8 mouse cellular contexts compared by ENCODE assay signal in the genomic region with DNA sequence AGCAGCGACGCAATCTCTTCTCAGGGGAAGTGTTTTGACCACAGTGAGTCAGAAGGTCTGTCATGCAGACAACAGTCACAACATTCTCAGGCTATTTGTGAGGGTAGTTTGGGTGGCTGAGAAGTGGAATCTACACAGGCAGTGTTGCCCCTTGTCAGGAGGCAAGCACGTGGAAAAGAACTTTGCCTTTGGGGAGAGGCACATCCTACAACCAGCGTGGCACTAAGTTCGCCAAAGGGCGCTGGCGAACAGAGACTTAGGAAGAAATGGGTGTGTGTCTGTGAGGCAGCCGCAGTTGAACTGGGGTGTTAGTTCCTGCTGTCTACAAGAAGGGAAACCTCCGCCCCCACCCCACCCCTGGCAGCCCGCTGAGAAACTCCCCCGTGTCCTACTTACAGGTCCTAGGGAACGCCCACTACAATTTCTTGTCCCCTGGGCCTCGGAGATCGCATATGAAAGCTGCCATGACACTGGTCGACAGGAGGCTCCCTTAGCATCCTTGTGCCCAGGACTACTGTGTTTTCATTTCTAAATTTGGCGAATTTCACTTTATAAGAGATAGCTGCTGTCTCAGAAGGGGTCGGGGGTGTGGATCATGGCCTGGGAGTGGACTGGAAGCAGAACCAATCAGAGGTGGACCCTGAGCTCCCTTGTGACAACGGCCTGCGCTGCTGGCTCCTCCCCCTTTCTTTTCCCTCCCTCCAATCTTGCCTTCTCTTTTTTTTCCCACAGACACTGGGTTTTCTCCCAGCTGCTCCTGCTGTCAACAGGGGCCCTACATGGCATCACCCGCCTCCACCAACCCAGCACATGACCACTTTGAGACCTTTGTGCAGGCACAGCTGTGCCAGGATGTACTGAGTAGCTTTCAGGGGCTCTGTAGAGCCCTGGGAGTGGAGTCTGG. TPM values are rescaled to one million over a fixed set of nuclear protein-coding genes. Genes with fewer than 3 reads are reported as not detected.
DNase-seq lines count a peak whose midpoint lies in the region; ATAC-seq and TF ChIP-seq lines count a peak whose summit lies in the region.

No protein-coding gene starts in this region.

- peak; percentile 70 for ATAC-seq in forebrain, embryonic 15.5 days (replicated peaks)
- ATAC-seq in lung, embryonic 14.5 days (ENCODE audit: insufficient read depth), result peak; percentile 80
- ATAC-seq in neutrophil, adult 5-6 weeks (ENCODE audit: extremely low read depth, insufficient number of reproducible peaks, low FRiP score, poor library complexity, severe bottlenecking), result peak; percentile 55

- H3K4me3 ChIP-seq in forebrain, embryonic 15.5 days, result peak overlapping the region; percentile 58
- peak overlapping the region; percentile 63 for H3K4me3 ChIP-seq in lung, embryonic 14.5 days (ENCODE audit: low read depth, low read length)

- peak; percentile 82 for DNase-seq in CD4-positive helper T cell, adult 2 months (ENCODE audit: low read depth, low spot score)
- DNase-seq in adrenal gland, adult 8-10 months, result peak; percentile 35
- DNase-seq in heart, postnatal 36 days, result peak; percentile 61 to 74
- DNase-seq in layer of hippocampus, adult 8-10 months (ENCODE audit: low spot score in 2 of 2), result peak; percentile 31 to 56
- DNase-seq in lung, embryonic 14.5 days, result peak; percentile 87
- peak; percentile 75 for DNase-seq in thymus, postnatal 25 days

- H3K4me1 ChIP-seq in forebrain, embryonic 15.5 days, result peaks cover 21% of the 10 kb centered on the region
- peaks cover 12% of the 10 kb centered on the region for H3K4me1 ChIP-seq in lung, embryonic 14.5 days (ENCODE audit: insufficient read depth)

- 2% methylated on average over 20 of the region's 20 CpGs for WGBS in forebrain, embryonic 15.5 days
- WGBS in lung, embryonic 14.5 days, result 2% methylated on average over 20 of the region's 20 CpGs

- peak overlapping the region; percentile 55 for H3K9ac ChIP-seq in forebrain, embryonic 15.5 days (replicated peaks)
- H3K9ac ChIP-seq in lung, embryonic 14.5 days, result peak overlapping the region; percentile 76

- intact Hi-C loops in heart, postnatal 36 days (cut with DNase I), result loop anchor here (2.0 kb wide), 1 partner anchor 25 kb away; no protein-coding TSS in a partner anchor

- TF ChIP-seq CTCF in lung, embryonic 14.5 days (IDR thresholded peaks at IDR 0.05; ENCODE audit: low read depth), result no peak

- peaks cover 2% of the 10 kb centered on the region; the same call in 1 of the 2 replicates for H3K36me3 ChIP-seq in forebrain, embryonic 15.5 days
- H3K36me3 ChIP-seq in lung, embryonic 14.5 days (ENCODE audit: insufficient read depth), result peaks cover 35% of the 10 kb centered on the region

- H3K9me3 ChIP-seq in forebrain, embryonic 15.5 days, result no peaks in the 10 kb centered on the region
- H3K9me3 ChIP-seq in lung, embryonic 14.5 days (ENCODE audit: low read depth, low read length), result no peaks in the 10 kb centered on the region

- H3K27ac ChIP-seq in forebrain, embryonic 15.5 days (replicated peaks), result peak overlapping the region; percentile 80
- peak overlapping the region; percentile 95 for H3K27ac ChIP-seq in lung, embryonic 14.5 days (ENCODE audit: low read depth)

- H3K4me2 ChIP-seq in forebrain, embryonic 15.5 days (replicated peaks), result peak overlapping the region; percentile 76
- H3K4me2 ChIP-seq in lung, embryonic 14.5 days, result peak overlapping the region; percentile 83

- H3K27me3 ChIP-seq in forebrain, embryonic 15.5 days, result no peaks in the 10 kb centered on the region
- no peaks in the 10 kb centered on the region for H3K27me3 ChIP-seq in lung, embryonic 14.5 days (ENCODE audit: insufficient read depth, low read length)

RNA-seq across cellular contexts. Expression of a gene that starts 1.4 kb away (rescaled TPM):
- 10 to 100 TPM in 2 of 4 experiments, 1 to 10 TPM in 2; 8.5 to 22.8 (median 13.3) TPM for total RNA-seq in adrenal gland, adult 8-10 months (2022)
- 39.9 and 42.0 TPM in 2 replicates for polyA plus RNA-seq in forebrain, embryonic 15.5 days (2015; fragmentation: Nextera tagmentation; extraction: Ambion mirVana)
- 10 to 100 TPM; 14.5 to 15.8 TPM for total RNA-seq in heart, postnatal 36 days (2021)
- total RNA-seq in layer of hippocampus, adult 8-10 months (2022), result 10 to 100 TPM; 16.4 to 33.5 (median 24.9) TPM
- 75.1 and 78.7 TPM in 2 replicates for polyA plus RNA-seq in lung, embryonic 14.5 days (2014; fragmentation: Nextera tagmentation; extraction: Ambion mirVana)
- 255 and 263 TPM in 2 replicates for total RNA-seq in neutrophil, adult 5-6 weeks (2017)

RNA-seq across cellular contexts. Expression of a gene that starts 12.6 kb away (rescaled TPM):
- 10 to 100 TPM; 21.8 to 40.9 (median 32.5) TPM for total RNA-seq in adrenal gland, adult 8-10 months (2022)
- polyA plus RNA-seq in forebrain, embryonic 15.5 days (2015; fragmentation: Nextera tagmentation; extraction: Ambion mirVana), result 36.6 and 38.2 TPM in 2 replicates
- 10 to 100 TPM; 42.8 to 45.3 TPM for total RNA-seq in heart, postnatal 36 days (2021)
- 10 to 100 TPM; 15.2 to 20.7 (median 19.1) TPM for total RNA-seq in layer of hippocampus, adult 8-10 months (2022)
- 61.4 and 62.4 TPM in 2 replicates for polyA plus RNA-seq in lung, embryonic 14.5 days (2014; fragmentation: Nextera tagmentation; extraction: Ambion mirVana)
- 24.4 and 25.5 TPM in 2 replicates for total RNA-seq in neutrophil, adult 5-6 weeks (2017)

RNA-seq across cellular contexts. Expression of a gene that starts 12.7 kb away (rescaled TPM):
- 1 to 10 TPM in 2 of 4 experiments, under 1 TPM in 1, not detected in 1; 0.77 to 1.7 (median 1.4) TPM for total RNA-seq in adrenal gland, adult 8-10 months (2022)
- 1.5 and 3.3 TPM in 2 replicates for polyA plus RNA-seq in forebrain, embryonic 15.5 days (2015; fragmentation: Nextera tagmentation; extraction: Ambion mirVana)
- 1 to 10 TPM; 1.2 to 1.8 TPM for total RNA-seq in heart, postnatal 36 days (2021)
- 1 to 10 TPM; 4.1 to 8.3 (median 6.3) TPM for total RNA-seq in layer of hippocampus, adult 8-10 months (2022)
- 0.73 and 1.2 TPM in 2 replicates for polyA plus RNA-seq in lung, embryonic 14.5 days (2014; fragmentation: Nextera tagmentation; extraction: Ambion mirVana)
- not detected in 2 replicates for total RNA-seq in neutrophil, adult 5-6 weeks (2017)

RNA-seq across cellular contexts. Expression of a gene that starts 27.3 kb away (rescaled TPM):
- 10 to 100 TPM; 17.3 to 32.5 (median 26.0) TPM for total RNA-seq in adrenal gland, adult 8-10 months (2022)
- 20.7 and 22.0 TPM in 2 replicates for polyA plus RNA-seq in forebrain, embryonic 15.5 days (2015; fragmentation: Nextera tagmentation; extraction: Ambion mirVana)
- 1 to 10 TPM; 8.6 to 8.9 TPM for total RNA-seq in heart, postnatal 36 days (2021)
- total RNA-seq in layer of hippocampus, adult 8-10 months (2022), result 10 to 100 TPM; 18.5 to 25.6 (median 23.1) TPM
- 17.1 and 19.2 TPM in 2 replicates for polyA plus RNA-seq in lung, embryonic 14.5 days (2014; fragmentation: Nextera tagmentation; extraction: Ambion mirVana)
- 62.5 and 64.1 TPM in 2 replicates for total RNA-seq in neutrophil, adult 5-6 weeks (2017)

RNA-seq across cellular contexts. Expression of a gene that starts 41.7 kb away (rescaled TPM):
- 100 to 1,000 TPM; 180 to 261 (median 233) TPM for total RNA-seq in adrenal gland, adult 8-10 months (2022)
- polyA plus RNA-seq in forebrain, embryonic 15.5 days (2015; fragmentation: Nextera tagmentation; extraction: Ambion mirVana), result 64.6 and 69.0 TPM in 2 replicates
- 100 to 1,000 TPM; 144 to 145 TPM for total RNA-seq in heart, postnatal 36 days (2021)
- total RNA-seq in layer of hippocampus, adult 8-10 months (2022), result 10 to 100 TPM; 70.1 to 77.8 (median 73.1) TPM
- 196 and 208 TPM in 2 replicates for polyA plus RNA-seq in lung, embryonic 14.5 days (2014; fragmentation: Nextera tagmentation; extraction: Ambion mirVana)
- total RNA-seq in neutrophil, adult 5-6 weeks (2017), result 137 and 155 TPM in 2 replicates

Comparison
In these comparisons a context has a peak if more than half of its experiments do, and no peak if none do; other contexts are left out.
1. Peak in every context shown above with its lines: DNase-seq, ATAC-seq, H3K4me3 ChIP-seq and H3K27ac ChIP-seq.
2. DNase-seq: peak in every context shown above with its lines; median percentile 87 in lung, embryonic 14.5 days; 82 in CD4-positive helper T cell, adult 2 months; 75 in thymus, postnatal 25 days; 68 in heart, postnatal 36 days; 44 in layer of hippocampus, adult 8-10 months; 35 in adrenal gland, adult 8-10 months.